Mouse (Mus musculus) ovary, postnatal 36 days (tissue): Measurements from ENCODE around the gene Mrnip.

ENCODE experiments used
- DNase-seq: peaks from one replicate; pipeline ENCODE4 v3.0.0; 2022; ENCODE audit warnings: low spot score, mixed read lengths

The Mrnip gene

DNA sequence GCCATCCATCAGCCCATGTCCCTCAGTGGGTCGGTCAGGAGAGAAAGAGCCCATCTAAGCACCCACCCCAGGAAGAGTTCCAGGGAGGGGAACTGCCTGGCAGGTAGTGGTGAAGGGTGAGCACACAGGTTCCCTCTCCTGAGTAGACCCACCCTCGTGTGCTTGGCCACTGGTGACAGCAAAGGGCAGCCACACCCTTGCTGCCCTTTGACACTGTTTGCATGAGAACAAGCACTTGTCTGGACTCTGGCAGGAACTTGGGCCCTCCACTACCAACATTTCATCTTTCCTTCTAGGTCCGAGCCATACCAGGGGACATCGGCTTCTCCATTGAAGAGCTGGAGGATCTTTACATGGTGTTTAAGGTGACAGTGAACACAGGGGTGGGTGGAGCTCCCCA lies 14.9 kb upstream of the Mrnip start:
- DNase-seq: no peak

DNA sequence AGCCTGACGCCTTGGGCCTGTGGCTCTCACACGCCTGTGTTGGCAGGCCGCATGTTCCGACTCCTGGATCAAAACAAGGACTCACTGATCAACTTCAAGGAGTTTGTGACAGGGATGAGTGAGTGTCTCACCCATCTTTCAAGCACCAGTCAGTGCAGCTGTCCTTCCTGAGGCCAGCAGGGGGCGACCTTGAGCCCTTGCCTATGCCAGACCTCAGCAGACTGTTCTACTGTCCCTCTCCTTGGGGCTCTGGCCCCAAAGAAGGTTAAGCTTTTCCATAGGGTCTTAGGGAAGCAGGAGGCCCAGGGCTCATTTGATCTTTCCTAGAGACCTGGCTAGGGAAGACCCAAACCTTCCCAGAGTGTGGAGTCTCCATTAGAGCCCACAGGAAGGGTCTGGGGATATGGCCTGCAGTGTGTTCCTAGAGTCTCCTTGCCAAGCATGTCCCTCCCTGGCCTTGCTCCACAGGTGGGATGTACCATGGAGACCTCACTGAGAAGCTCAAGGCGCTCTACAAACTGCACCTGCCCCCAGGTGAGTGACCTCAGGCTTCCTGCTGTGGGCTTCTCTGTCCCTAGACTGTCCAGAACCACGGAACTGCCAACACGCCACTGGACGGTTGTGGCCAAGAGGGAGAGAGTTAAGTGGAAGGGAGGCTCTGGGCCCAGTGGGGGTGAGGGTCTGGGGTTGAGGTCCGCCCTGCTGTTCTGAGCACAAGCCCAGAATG lies 12.5 kb upstream of the Mrnip start:
- DNase-seq: peak; percentile 62

DNA sequence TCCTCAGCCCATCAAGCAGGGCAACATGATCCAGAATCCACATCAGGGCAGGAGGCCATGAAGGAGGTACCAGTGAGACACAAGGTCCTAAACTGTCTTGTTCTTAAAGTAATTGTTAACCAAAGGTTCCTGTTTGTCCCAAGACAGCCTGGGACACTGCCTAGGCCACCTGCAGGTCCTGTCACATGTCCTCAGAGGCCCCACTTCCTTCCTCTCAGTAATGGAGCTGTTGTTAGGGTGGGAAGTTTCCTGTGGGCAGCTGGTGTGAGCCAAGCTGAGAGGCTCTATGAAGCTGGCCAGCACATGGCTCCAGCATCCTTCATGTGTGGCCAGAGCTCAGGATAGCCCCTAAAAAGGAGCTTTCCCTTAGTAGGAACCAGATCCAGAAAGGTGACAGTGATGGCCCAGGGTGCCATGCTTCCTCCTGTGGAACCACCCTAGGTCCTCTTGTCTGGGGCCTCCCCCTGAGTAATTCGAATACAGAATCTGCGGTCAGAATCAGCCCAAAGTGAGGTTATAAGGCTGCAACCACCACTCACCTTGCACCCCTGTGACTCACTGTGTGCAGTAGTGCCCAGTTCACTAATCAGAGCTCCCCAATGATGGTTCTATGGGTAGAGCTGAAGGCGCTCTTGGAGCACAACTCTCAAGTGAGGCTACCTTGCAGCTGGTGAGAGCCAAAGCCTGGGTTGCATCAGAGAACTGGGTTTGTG lies 11.8 kb upstream of the Mrnip start:
- no peak for DNase-seq

DNA sequence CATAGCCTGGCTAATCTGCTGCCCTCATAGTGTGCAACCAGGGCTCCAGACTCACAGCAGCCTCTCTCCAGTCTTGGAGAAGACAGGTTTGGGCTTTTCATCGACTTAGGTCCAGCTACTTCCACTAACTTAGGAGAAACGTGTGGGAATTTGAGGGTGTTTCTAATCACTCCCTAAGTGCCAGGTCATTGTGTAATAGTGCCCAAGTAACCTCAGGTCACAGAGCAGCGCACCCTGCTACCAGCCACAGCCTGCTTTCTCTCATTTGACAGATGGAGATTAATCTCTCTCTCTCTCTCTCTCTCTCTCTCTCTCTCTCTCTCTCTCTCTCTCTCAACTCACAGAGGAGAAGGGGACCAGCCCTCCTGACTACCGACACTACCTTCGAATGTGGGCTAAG lies 5.9 kb upstream of the Mrnip start:
- DNase-seq: no peak

DNA sequence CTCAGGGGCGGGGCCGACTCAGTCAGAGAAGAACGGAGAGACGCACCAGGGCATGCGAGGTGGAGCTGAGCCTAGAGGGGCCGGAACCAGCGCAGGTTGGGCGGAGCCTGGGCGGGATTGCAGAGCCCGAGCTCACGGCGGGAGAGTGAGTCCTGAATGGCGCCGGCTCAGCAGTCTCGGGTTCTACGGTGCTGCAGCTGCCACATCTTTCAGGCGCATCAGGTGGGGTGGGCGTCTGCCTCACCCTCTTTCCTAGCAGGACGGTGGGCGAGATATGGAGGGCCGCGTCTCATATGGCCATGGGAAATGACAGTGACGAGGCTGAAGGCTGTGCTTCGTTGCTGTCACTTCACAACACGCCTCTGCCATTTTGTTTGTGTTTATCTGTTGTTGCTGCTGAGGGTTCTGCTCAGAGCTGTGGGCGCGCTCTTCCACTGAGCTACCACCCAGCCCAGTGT lies 515 bp downstream of the Mrnip start:
- DNase-seq: peak; percentile 98

DNA sequence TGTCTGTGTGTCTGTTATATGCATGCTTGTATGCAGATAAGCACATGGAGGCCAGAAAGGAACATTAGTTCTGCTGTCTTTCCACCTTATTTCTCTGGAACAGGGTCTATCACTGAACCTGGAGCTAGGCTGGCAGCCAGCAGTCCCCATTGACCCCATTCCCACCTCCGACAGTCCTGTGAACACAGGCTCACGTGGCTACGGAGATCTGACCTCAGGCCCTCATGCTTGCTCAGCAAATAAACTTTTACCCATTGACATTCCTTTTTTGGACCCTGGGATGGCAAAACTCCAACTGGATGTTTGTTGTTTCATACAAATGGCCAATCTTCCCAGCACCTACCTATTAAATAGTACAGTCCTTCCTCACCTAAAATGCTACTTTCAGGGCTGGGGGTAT lies 2.1 kb downstream of the Mrnip start:
- DNase-seq: no peak

DNA sequence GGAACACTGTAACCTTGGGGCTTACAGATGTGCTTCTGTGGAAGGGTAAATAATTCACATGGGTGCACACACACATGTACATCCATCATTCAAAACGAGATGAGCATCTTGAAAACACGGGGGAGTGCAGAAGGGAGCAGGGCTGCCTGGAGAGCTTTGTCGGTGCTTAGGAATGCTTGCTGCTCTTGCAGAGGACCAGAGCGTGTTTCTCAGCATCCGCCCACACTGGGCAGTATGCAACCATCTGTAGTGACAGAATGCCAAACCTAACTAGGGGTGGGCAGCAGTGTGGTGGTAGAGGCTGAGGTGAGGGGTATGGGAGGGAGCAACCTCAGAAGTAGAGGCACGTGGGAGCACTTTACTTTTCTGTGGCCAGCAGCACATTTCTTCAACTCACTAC lies 2.9 kb downstream of the Mrnip start:
- no peak for DNase-seq

DNA sequence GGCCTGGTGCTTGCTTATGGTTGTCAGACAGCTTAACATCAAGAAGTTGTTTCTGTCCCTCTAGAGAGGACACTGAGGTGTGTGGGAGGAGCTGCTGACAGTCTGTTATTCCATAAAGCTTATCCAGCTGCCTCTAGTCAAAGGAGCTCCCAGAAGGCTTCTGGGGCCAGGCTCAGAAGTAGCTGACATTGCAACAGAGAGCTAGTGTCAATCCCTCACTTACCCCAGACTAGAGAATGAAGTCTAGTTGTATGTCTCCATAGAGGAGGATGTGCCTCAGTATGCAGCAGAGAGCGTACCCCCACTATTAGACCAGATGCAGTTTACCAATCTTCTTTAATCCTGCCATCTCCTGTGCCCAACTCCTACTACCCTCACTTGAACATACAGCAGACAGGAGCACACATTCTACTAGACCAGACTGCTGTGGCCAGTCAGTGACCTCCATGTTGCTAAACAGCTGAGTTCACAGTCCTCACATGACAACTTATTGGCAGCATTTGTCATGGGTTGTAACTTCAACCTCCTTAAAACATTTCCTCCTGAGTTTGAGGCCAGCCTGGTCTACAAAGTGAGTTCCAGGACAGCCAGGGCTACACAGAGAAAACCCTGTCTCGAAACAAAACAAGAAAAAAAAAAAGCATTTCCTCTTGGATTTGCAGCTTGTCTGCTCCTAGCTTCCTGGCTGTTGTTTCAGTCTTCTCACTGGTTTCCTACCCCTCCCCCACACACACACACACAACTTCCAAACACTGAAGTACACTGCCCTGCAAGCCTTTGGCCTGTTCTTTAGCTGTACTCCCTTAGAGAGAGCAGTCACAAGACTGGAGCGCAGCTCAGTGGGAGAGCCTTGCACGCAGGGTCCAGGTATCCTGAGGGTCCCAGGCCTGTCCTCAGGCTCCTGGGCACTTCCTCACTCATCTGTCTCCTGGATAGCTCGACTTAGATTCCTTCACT lies 4.6 kb downstream of the Mrnip start:
- no peak for DNase-seq

DNA sequence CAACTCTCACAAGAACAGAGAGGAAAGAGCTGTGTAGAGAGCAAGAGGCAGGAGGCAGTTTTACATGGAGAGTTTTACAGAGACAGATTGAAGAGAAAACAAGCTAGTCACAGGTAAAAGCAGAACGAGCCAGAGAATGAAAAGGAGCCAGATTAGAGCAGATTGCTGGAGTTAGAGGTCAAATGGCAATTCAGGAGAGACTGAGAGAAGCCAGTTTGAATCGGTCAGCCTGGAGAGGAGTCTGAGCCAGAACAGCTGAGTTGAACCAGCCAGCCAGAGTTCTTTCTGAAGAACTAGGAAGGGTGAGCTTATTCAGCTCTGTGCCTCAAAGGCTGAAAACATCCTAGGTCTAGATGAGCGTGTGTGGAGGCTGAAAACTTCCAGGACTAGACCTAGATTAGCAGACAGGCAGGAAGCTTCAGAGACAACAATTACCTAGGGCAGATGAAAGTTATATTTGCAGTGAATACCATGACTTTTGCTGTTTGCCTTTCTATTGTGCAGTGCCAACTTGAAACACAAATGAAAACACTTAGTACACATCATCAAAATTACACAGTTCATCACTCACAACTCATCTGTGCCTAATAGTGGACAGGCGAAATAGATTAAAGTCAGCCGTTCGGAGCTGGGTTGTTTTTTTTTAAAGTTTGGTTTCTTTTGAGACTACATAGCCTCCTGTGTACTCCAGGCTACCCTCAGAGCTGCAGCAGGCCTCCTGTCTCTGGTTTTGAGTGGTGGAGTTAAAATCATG lies 6.4 kb downstream of the Mrnip start:
- DNase-seq: no peak

DNA sequence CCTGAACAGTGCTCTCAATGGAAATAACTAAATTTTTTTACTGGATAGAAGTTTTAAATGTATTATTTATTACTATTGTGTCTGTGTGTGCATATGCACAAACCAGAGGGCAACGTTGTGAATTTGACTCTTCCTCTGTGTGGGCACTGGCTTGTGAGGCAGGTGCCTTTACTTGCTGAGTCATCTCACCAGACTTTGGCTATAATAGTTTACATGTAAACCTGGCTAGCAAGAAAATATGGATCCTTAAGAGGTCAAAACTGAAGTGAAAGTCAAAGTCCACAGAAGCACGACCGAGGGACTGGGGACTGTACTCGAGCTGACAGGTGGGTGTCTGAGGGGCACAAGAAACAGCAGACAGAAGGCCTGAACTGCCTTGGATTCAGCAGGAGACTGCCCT lies 8.5 kb downstream of the Mrnip start:
- no peak for DNase-seq

DNA sequence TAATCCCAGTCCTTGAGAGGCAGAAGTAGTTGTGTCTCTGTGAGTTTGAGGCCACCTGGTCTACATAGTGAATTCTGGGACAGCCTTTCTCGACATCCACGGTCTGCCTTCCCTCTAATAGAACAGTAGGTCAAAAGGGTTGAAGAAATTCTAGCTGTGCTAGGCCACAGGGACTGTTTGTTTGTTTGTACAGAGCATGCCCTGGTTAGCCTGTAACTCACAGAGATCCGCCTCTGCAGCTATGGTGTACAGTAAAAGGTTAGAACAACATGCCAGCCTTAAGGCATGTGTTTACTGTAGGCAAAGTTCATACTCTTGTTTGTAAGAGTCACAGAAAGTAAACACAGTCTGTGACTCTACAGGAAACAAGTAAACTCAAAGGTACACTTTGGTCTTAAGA lies 10.5 kb downstream of the Mrnip start:
- DNase-seq: no peak

DNA sequence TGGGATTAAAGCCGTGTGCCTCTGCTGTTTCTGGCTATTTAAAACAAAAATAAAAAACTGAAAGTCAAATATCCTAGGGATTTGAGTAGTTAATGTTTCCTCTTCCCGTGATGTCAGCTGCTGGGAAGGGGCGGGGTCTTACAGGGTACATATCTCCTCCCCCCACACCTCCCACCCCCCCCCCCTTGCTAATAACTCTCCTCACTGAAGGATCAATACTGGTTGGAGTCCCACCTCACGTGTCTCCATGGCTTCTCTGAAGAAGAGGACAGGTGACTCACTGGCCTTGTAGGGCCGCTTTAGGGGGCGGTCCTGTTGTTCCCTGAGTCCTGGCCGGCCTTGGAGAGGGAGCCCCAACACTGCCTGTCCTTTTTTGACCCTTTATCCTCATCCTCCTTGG lies 14.4 kb downstream of the Mrnip start:
- no peak for DNase-seq

DNA sequence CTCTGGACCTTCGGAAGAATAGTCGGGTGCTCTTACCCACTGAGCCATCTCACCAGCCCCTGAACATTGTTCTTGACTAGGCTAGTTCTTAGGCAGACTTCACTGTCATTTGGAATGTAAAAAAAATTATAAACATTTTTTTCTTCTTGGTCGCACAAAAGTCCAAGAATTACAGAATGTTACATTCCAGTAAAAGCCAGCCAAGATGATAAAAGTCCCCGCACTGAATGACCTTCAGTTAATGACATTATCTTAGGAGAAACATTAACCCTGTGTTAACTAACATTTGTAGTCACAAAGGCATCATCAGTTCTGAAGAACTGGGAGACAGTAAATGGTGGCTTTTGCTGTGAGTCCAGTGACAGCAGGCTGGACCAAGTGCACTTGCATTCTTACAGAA lies 16.1 kb downstream of the Mrnip start:
- DNase-seq: no peak

DNA sequence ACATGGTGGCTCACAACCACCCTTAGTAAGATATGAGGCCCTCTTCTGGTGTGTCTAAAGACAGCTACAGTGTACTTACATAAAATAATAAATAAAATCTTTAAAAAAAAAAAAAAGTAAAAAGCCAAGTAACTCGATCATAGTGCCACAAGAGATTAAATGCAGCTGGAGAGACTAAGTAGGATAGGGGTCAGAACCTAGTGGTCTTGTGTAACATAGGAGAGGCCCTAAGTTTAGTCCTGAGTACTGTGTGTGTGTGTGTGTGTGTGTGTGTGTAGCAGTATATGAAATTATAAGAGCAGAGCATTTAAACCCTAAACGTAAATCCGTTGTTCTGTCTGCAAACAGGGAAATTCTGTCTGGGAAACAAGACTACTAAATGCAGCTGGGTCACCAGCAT lies 18.0 kb downstream of the Mrnip start:
- DNase-seq: no peak

DNA sequence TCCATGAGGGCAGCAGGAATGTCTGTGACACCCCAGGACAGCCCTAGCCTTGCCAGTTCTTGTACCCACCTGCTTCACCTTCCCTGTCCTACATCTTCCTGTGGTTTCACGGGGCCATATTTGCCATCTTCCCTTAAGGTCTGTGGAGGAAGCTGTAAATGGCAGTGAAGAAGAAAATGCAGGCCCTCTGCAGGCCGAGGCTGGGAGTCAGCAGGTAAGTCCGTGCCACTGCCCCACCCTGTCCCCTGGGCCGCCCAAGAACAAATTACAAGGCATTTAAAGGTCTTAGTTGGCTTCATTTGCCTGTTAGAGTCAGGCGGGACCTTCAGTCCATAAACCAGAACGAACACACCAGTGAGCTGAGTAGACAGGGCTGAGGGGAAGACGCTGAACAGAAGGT lies 19.8 kb downstream of the Mrnip start:
- no peak for DNase-seq

DNA sequence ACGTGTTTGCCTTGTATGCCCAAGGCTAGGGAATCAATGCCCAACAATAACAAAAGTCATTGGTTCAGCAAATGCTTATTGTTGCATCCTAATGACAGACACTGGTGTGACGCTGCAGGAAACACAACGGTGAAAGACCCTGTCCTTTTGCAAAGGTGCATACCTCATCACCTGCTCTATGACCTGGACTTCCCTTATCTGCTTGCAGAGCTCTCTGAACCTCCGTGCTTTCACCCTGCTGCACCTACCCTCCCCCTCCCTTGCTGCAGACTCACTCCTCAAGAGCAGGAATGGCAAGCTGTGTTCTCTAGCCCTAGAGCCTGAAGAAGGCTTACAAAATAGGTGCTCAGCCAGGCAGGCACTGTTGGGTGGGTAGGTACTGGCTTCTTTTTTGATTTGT lies 20.5 kb downstream of the Mrnip start:
- DNase-seq: no peak

DNA sequence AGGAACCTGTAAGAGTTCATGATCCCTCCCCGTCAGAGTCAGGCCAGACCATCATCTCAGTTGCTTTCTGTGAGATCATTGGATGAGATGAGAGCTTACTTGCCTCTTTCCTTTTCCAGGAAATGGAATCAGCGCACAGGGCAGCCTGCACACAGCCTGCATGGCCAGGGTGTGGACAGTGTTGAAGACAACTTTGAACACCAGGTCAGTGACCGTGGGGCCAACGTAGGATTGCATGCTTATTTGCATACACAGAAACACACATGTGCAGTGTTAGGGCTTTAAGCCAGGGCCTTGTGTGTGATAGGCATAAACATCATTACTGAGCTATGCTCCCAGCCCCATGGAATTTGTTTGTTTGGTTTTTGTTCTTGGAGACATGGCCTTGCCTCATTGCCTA lies 23.3 kb downstream of the Mrnip start:
- DNase-seq: no peak

DNA sequence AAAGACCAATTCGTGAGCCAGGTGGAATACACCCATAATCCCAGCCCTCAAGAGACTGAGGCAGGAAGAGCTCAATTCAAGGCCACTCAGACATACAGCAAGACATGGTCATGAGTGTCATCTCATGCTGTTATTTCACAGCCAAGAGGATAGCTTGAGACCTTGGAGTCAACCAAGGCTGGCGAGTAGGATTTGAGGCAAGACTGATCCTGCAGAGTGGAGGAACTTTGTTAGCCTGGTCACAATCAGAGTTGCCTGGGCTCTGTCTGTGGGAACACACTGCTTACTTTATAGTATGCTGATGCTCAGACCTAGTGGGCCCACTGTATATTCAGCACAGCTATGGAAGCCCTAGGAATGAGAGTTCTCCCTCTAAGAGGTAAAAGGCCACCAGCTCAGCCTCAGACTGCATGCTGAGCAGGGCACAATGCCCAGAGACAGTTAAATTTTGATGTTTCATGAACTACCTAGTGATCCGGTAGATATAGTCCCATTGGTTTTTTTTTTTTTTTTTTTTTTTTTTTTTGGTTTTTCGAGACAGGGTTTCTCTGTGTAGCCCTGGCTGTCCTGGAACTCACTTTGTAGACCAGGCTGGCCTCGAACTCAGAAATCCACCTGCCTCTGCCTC lies 24.1 kb downstream of the Mrnip start:
- no peak for DNase-seq

DNA sequence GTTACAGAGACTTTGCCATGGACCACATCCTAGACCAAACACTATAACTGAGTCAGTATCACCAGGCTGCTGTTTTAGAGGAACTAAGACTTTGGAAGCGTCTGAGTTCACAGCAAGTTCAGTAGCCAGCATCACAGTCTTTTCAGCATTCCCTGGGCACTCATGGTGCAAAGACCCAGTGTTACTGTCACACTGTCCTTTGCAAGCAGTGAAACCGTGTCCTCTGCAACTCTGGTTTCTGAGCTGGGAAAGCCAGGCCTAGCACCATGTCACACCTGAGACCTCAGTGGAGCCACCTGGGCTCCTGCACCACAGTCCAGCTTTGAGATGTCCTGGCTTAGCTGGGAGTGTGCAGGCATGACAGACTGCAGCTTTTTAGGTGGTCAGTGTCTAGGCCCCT lies 24.7 kb downstream of the Mrnip start:
- no peak for DNase-seq

DNA sequence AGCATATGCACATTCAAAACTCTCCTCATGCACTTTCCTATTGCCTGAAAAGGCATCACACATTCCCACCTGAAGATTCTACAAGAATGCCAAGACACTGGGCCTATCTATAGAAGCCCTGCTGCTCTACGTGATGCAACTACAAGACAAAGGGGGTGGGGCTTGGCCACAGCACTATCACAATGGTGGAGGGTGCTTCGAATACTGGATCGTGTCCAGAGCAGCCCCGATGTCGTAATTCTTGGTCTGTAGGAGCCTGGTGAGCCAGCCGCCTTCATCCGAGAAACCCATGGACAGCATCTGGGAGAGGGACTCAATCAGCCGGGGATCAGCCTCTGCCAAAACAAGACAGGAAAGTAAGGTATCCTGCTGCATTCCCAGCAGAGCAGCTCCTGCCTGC lies 26.4 kb downstream of the Mrnip start:
- no peak for DNase-seq

DNA sequence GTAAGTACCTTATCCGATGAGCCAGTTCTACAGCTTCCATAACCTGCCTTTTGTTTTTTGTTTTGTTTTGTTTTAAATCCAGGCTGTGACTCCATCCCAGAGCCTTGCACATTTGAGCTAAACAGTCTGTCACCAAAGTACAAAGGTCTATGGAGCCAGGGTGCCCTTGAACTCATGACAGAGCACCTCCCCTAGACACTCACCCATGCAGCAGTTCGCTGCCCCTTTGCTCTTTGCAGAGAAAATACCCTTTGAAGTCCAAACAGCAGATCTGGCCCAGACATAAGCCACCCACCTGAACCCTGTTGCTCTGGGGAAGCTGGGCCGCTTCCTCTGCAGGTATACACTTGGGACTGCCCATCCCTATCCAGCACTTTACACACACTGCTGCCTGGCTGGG lies 27.3 kb downstream of the Mrnip start:
- no peak for DNase-seq
